ENCODE assay signal across 20 mouse cellular contexts in the genomic region with DNA sequence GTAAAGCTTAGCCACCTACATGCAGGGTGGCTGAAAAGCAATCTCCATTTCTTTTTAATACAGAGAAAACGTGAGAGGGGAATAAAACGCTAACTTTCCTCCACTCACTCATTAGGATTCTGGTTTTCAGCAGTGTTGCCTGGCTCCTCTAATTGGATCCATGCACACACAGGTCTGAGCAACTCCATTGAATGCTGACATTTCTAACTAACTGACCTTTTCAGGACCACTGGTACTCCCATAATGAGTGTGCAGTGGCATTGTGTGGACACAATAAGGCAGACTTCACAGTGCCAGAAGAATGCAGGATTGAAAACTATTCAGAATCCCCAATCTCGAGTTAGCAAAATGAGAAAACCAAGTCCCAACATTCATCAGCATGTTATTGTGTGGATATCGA.
DNase-seq lines count a peak whose midpoint lies in the region; ATAC-seq lines count a peak whose summit lies in the region.
"Had no signal": no experiment of that assay in that cellular context is flagged by ENCODE, and none has a peak within 500 bp of the region (broad histone marks: within the 10 kb centered on the region; RNA-seq: fewer than 3 reads in every experiment).

No protein-coding gene starts in this region.

- H3K36me3 ChIP-seq in neural tube, embryonic 11.5 days (ENCODE audit: control insufficient read depth, insufficient read depth, low read length): no peaks in the 10 kb centered on the region
- H3K36me3 ChIP-seq in embryonic facial prominence, embryonic 11.5 days (replicated peaks; ENCODE audit: control insufficient read depth, insufficient read depth, low read depth, low read length): no peaks in the 10 kb centered on the region
- H3K36me3 ChIP-seq in forebrain, embryonic 14.5 days (ENCODE audit: control insufficient read depth, insufficient read depth, low read length): no peaks in the 10 kb centered on the region
- H3K36me3 ChIP-seq: hindbrain, embryonic 15.5 days; kidney, embryonic 15.5 days; midbrain, embryonic 10.5 days; stomach, embryonic 15.5 days had no signal

- 39% methylated on average over 4 of the region's 4 CpGs for WGBS in neural tube, embryonic 11.5 days
- WGBS in embryonic facial prominence, embryonic 11.5 days: 33% methylated on average over 4 of the region's 4 CpGs
- WGBS in forebrain, embryonic 14.5 days: 2% methylated on average over 4 of the region's 4 CpGs

- H3K4me1 ChIP-seq in neural tube, embryonic 11.5 days (ENCODE audit: control insufficient read depth, insufficient read depth, low read length): peaks cover 3% of the 10 kb centered on the region; the same call in 1 of the 2 replicates
- no peaks in the 10 kb centered on the region for H3K4me1 ChIP-seq in embryonic facial prominence, embryonic 11.5 days (ENCODE audit: control insufficient read depth, insufficient read depth, low read length)
- no peaks in the 10 kb centered on the region for H3K4me1 ChIP-seq in forebrain, embryonic 14.5 days (ENCODE audit: control insufficient read depth, insufficient read depth, low read length)
- H3K4me1 ChIP-seq: hindbrain, embryonic 15.5 days; kidney, embryonic 15.5 days; stomach, embryonic 15.5 days had no signal

- no peak overlapping the region for H3K4me3 ChIP-seq in neural tube, embryonic 11.5 days (ENCODE audit: low read depth, low read length)
- no peak overlapping the region for H3K4me3 ChIP-seq in embryonic facial prominence, embryonic 11.5 days (ENCODE audit: low read depth, low read length)
- H3K4me3 ChIP-seq in forebrain, embryonic 14.5 days (ENCODE audit: low read depth, low read length): no peak overlapping the region
- H3K4me3 ChIP-seq: hindbrain, embryonic 15.5 days; kidney, embryonic 15.5 days; midbrain, embryonic 10.5 days; stomach, embryonic 15.5 days had no signal

- no peaks in the 10 kb centered on the region for H3K27me3 ChIP-seq in neural tube, embryonic 11.5 days (ENCODE audit: control insufficient read depth, insufficient read depth, low read length)
- H3K27me3 ChIP-seq in embryonic facial prominence, embryonic 11.5 days (ENCODE audit: control insufficient read depth, insufficient read depth, low read length): no peaks in the 10 kb centered on the region
- H3K27me3 ChIP-seq in forebrain, embryonic 14.5 days (replicated peaks; ENCODE audit: control insufficient read depth, insufficient read depth, low read length): no peaks in the 10 kb centered on the region
- H3K27me3 ChIP-seq: hindbrain, embryonic 15.5 days; kidney, embryonic 15.5 days; stomach, embryonic 15.5 days had no signal

- DNase-seq in neural tube, embryonic 11.5 days (ENCODE audit: low spot score): no peak
- DNase-seq in neural tube, embryonic 10.5 days (ENCODE audit: extremely low spot score, low spot score): no peak
- DNase-seq in embryonic facial prominence, embryonic 11.5 days (ENCODE audit: low spot score): peak; percentile 35
- DNase-seq in forebrain, embryonic 14.5 days (ENCODE audit: low spot score): peak; percentile 18
- DNase-seq in cerebellum, postnatal 14 days: no peak
- no peak for DNase-seq in cerebellum, postnatal 36 days
- no peak for DNase-seq in retina, embryonic 14.5 days (ENCODE audit: low spot score)
- DNase-seq: adrenal gland, adult 8-10 months; cerebellum, postnatal 10 days; heart, adult 11 months; heart, postnatal 36 days; retina, postnatal 1 day; thymus, adult 2 months had no signal

- H3K27ac ChIP-seq in neural tube, embryonic 11.5 days (ENCODE audit: low read depth, low read length): no peak overlapping the region
- H3K27ac ChIP-seq in embryonic facial prominence, embryonic 11.5 days (replicated peaks; ENCODE audit: low read depth, low read length): no peak overlapping the region
- H3K27ac ChIP-seq in forebrain, embryonic 14.5 days (ENCODE audit: low read depth, low read length): no peak overlapping the region
- H3K27ac ChIP-seq: hindbrain, embryonic 15.5 days; kidney, embryonic 15.5 days; liver, embryonic 14.5 days; macrophage; midbrain, embryonic 10.5 days; stomach, embryonic 15.5 days had no signal

- H3K4me2 ChIP-seq in neural tube, embryonic 11.5 days (ENCODE audit: low read depth): no peak overlapping the region
- no peak overlapping the region for H3K4me2 ChIP-seq in embryonic facial prominence, embryonic 11.5 days (ENCODE audit: low read depth, low read length)
- H3K4me2 ChIP-seq in forebrain, embryonic 14.5 days (ENCODE audit: low read length): no peak overlapping the region
- H3K4me2 ChIP-seq: hindbrain, embryonic 15.5 days; kidney, embryonic 15.5 days; stomach, embryonic 15.5 days had no signal

- H3K9ac ChIP-seq in neural tube, embryonic 11.5 days (ENCODE audit: low read length): no peak overlapping the region
- H3K9ac ChIP-seq in embryonic facial prominence, embryonic 11.5 days (replicated peaks; ENCODE audit: low read length): no peak overlapping the region
- H3K9ac ChIP-seq in forebrain, embryonic 14.5 days (ENCODE audit: low read length): no peak overlapping the region
- H3K9ac ChIP-seq: hindbrain, embryonic 15.5 days; kidney, embryonic 15.5 days; liver, embryonic 14.5 days; stomach, embryonic 15.5 days had no signal

- peak; percentile 70; the same call in 1 of the 2 replicates for ATAC-seq in neural tube, embryonic 11.5 days (ENCODE audit: insufficient read depth, low FRiP score, low TSS enrichment)
- ATAC-seq in embryonic facial prominence, embryonic 11.5 days (replicated peaks; ENCODE audit: insufficient number of reproducible peaks, low FRiP score, low TSS enrichment, low read depth): no peak
- ATAC-seq in forebrain, embryonic 14.5 days: peak; percentile 55; the same call in 1 of the 2 replicates
- ATAC-seq: intestine, embryonic 16.5 days had no signal

- no peaks in the 10 kb centered on the region for H3K9me3 ChIP-seq in neural tube, embryonic 11.5 days (ENCODE audit: control insufficient read depth, low read length)
- H3K9me3 ChIP-seq in embryonic facial prominence, embryonic 11.5 days (replicated peaks; ENCODE audit: control insufficient read depth, low read length): no peaks in the 10 kb centered on the region
- no peaks in the 10 kb centered on the region for H3K9me3 ChIP-seq in forebrain, embryonic 14.5 days (replicated peaks; ENCODE audit: control insufficient read depth, low read length)
- H3K9me3 ChIP-seq: hindbrain, embryonic 15.5 days; kidney, embryonic 15.5 days; midbrain, embryonic 10.5 days; stomach, embryonic 15.5 days had no signal

Comparison
In these comparisons a context has a peak if more than half of its experiments do, and no peak if none do; other contexts are left out.
1. DNase-seq: peak in embryonic facial prominence, embryonic 11.5 days (single experiment) and forebrain, embryonic 14.5 days (single experiment); none in neural tube, embryonic 11.5 days (single experiment), neural tube, embryonic 10.5 days (single experiment), cerebellum, postnatal 14 days (0 of 2), cerebellum, postnatal 36 days (0 of 2) and retina, embryonic 14.5 days (single experiment).